Mouse (Mus musculus) limb, embryonic 10.5 days (tissue): ENCODE measurements around the gene Kif18a. TPM values are rescaled to one million over a fixed set of nuclear protein-coding genes. Genes with fewer than 3 reads are reported as not detected.

Experiments used
- DNase-seq: peaks from one replicate; pipeline ENCODE4 v3.0.0-alpha.2; 2017; ENCODE audit warnings: low spot score
- H3K27ac ChIP-seq: fragments of 300-500 bp; sonication (generic); 2 replicates; pipeline ENCODE4 v1.5.1; 2016; ENCODE audit warnings: mild to moderate bottlenecking
- H3K27me3 ChIP-seq: fragments of 300-500 bp; sonication (generic); 2 replicates; pipeline ENCODE4 v1.6.1; 2016; ENCODE audit warnings: low read depth, mild to moderate bottlenecking; ENCODE audit not compliant: poor library complexity, severe bottlenecking
- H3K36me3 ChIP-seq: fragments of 300-500 bp; sonication (generic); 2 replicates; pipeline ENCODE4 v1.6.1; 2016; ENCODE audit warnings: mild to moderate bottlenecking, moderate library complexity
- H3K4me1 ChIP-seq: fragments of 300-500 bp; sonication (generic); 2 replicates; pipeline ENCODE4 v1.6.1; 2016
- H3K4me3 ChIP-seq: fragments of 300-500 bp; sonication (generic); 2 replicates; pipeline ENCODE4 v1.5.1; 2016; ENCODE audit warnings: mild to moderate bottlenecking, moderate library complexity
- H3K9me3 ChIP-seq: fragments of 300-500 bp; sonication (generic); replicated peaks from 2 replicates; pipeline ENCODE4 v1.6.1; 2016; ENCODE audit warnings: mild to moderate bottlenecking
- WGBS: fragments of 180-500 bp; shearing (Covaris S2); methylation state at CpG from one replicate; pipeline ENCODE4 v1.1.7; 2016; 5-methylcytosine and 5-hydroxymethylcytosine counted together
- polyA plus RNA-seq: library from polyadenylated mRNA; unstranded; fragments of >200 nt; fragmentation: Nextera tagmentation; extraction: Ambion mirVana; gene quantifications from 2 replicates; pipeline ENCODE4 v1.2.1, GENCODE M21; 2016

The Kif18a gene
- polyA plus RNA-seq, 1 experiment from 2014 or later: 30.2 TPM

DNA sequence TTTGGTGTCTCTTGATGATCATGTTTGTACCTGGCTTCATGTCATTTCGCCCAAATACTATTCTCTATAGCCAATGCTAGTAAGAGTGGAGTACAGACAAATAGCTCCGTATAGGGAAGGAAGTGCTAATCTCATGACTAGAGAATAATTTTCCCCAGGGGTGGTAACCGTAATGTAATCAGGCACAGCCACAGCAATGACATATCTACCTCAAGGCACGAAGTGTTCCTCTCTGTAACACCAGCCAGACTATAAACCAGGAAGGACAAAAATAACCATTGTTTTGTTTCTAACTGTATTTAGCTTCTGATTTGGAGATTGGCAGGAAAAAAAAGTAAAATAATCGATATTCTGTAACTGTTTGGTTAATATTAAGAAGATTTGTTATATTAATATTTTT lies 108.2 kb downstream of the Kif18a start:
- WGBS: 85% methylated on average over 5 of the region's 5 CpGs
- H3K4me1 ChIP-seq: no peaks in the 10 kb centered on the region
- H3K36me3 ChIP-seq: no peaks in the 10 kb centered on the region
- no peak overlapping the region for H3K4me3 ChIP-seq
- no peaks in the 10 kb centered on the region for H3K9me3 ChIP-seq
- DNase-seq: no peak
- H3K27me3 ChIP-seq: no peaks in the 10 kb centered on the region
- no peak overlapping the region for H3K27ac ChIP-seq

DNA sequence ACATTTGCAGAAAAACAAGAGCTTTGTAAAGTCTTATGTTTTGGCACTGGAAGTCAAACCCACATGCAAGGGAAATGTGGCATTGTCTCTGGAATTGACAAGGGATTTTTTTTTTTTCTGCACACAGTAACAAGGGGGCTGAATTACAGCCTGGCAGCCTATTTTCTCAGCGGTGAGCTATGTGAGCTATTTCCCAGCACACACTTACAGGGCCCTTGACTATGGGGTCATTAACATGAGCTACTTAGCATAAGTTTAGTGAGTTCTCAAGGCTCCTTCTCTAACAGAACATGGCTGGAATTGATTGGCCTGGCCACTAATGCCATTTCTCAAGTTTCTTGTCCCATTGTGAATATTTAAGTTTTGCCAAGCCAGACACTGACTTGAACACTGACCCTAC lies 109.4 kb downstream of the Kif18a start:
- no peaks in the 10 kb centered on the region for H3K27me3 ChIP-seq
- DNase-seq: no peak
- WGBS: 70% methylated on average over 1 of the region's 1 CpGs
- H3K4me1 ChIP-seq: no peaks in the 10 kb centered on the region
- H3K9me3 ChIP-seq: no peaks in the 10 kb centered on the region
- H3K36me3 ChIP-seq: no peaks in the 10 kb centered on the region
- no peak overlapping the region for H3K4me3 ChIP-seq
- H3K27ac ChIP-seq: no peak overlapping the region

Other genes starting within 250 kb of the Kif18a start
- 7.1 and 8.7 TPM in 2 replicates for gene Mettl15, start within 50 bp of the Kif18a start, polyA plus RNA-seq